Mouse (Mus musculus) adrenal gland, postnatal 4 days (tissue): ENCODE results near the gene Gin1. TPM values are rescaled to one million over a fixed set of nuclear protein-coding genes. Genes with fewer than 3 reads are reported as not detected.
A peak's percentile ranks its signal among the peaks of the same experiment; 100 is the strongest.
"Not testable (repeated sequence)": the region's sequence is repeated elsewhere in the genome, so short reads cannot be mapped to it uniquely, and the experiment has no call there.

Source experiments
- DNase-seq, 2 experiments: peaks; one replicate each; pipeline ENCODE4 v3.0.0; 2021 to 2022; ENCODE audit warnings: low spot score in 2 of 2, mixed read lengths in 2 of 2
- long read RNA-seq, 2 experiments: library from polyadenylated mRNA; stranded (forward); transcript quantifications; one replicate each; pipeline ENCODE4 v2.0.0; 2021
- total RNA-seq, 2 experiments: library from RNA; stranded (reverse); gene quantifications; 2 replicates each; pipeline ENCODE4 v1.2.3; 2021

The Gin1 gene
- 10 to 100 TPM; 13.3 to 16.8 TPM for total RNA-seq
- long read RNA-seq, experiment 1, transcript Gin1-203 (8 exons, 2,046 nt) = major isoform, 7 of 11 reads
- long read RNA-seq, experiment 1, partial matches to known transcripts = 3 of 11 reads
- long read RNA-seq, experiment 1, other reads (novel, unspliced or antisense) = 0 of 11 reads
- long read RNA-seq, experiment 2, transcript Gin1-203 (8 exons, 2,046 nt) = major isoform, 12 of 22 reads
- long read RNA-seq, experiment 2, partial matches to known transcripts = 1 of 22 reads
- long read RNA-seq, experiment 2, other reads (novel, unspliced or antisense) = 3 of 22 reads

GRCm38 (mm10) chr1:97769904-97770753 is at the start of gene Gin1, which contains the start of gene Ppip5k2:
Gene Gin1, plus strand, starts transcription at chr1:97770172.
Gene Ppip5k2, minus strand, starts transcription at chr1:97770411.
- DNase-seq = peak; percentile 87 to 88

- no peak for DNase-seq
Measured at GRCm38 (mm10) chr1:97726730-97727129, 43.2 kb upstream of the Gin1 start.

- no peak for DNase-seq
Measured at GRCm38 (mm10) chr1:97729339-97729738, 40.6 kb upstream of the Gin1 start.

GRCm38 (mm10) chr1:97743063-97743462 is 26.9 kb upstream of the Gin1 start:
- no peak for DNase-seq

GRCm38 (mm10) chr1:97745712-97746111 is 24.3 kb upstream of the Gin1 start:
- DNase-seq = no peak

GRCm38 (mm10) chr1:97746261-97746660 is 23.7 kb upstream of the Gin1 start:
- DNase-seq = no peak

GRCm38 (mm10) chr1:97748163-97748562 is 21.8 kb upstream of the Gin1 start:
- no peak for DNase-seq

- DNase-seq = no peak
Measured at GRCm38 (mm10) chr1:97753216-97753615, 16.8 kb upstream of the Gin1 start.

- no peak for DNase-seq
Measured at GRCm38 (mm10) chr1:97754392-97754791, 15.6 kb upstream of the Gin1 start.

GRCm38 (mm10) chr1:97759841-97760240 is 10.1 kb upstream of the Gin1 start:
- DNase-seq = no peak

- DNase-seq = no peak
Measured at GRCm38 (mm10) chr1:97760598-97760997, 9.4 kb upstream of the Gin1 start.

GRCm38 (mm10) chr1:97761477-97761876 is 8.5 kb upstream of the Gin1 start:
- no peak for DNase-seq

- DNase-seq = not testable (repeated sequence)
Measured at GRCm38 (mm10) chr1:97765712-97766111, 4.3 kb upstream of the Gin1 start.

- DNase-seq = no peak
Measured at GRCm38 (mm10) chr1:97768089-97768488, 1.9 kb upstream of the Gin1 start.

GRCm38 (mm10) chr1:97768906-97769293 is 1.1 kb upstream of the Gin1 start:
- no peak for DNase-seq

- peak in 1 of 2 experiments; percentile 10 for DNase-seq
Measured at GRCm38 (mm10) chr1:97769294-97769903, 573 bp upstream of the Gin1 start.

GRCm38 (mm10) chr1:97771118-97771517 is 1.1 kb downstream of the Gin1 start:
- DNase-seq = no peak

GRCm38 (mm10) chr1:97771727-97772126 is 1.8 kb downstream of the Gin1 start:
- no peak for DNase-seq

- DNase-seq = no peak
Measured at GRCm38 (mm10) chr1:97773362-97773761, 3.4 kb downstream of the Gin1 start.

GRCm38 (mm10) chr1:97773973-97774372 is 4.0 kb downstream of the Gin1 start:
- no peak for DNase-seq

- DNase-seq = no peak
Measured at GRCm38 (mm10) chr1:97781674-97782073, 11.7 kb downstream of the Gin1 start.

- no peak for DNase-seq
Measured at GRCm38 (mm10) chr1:97784928-97785327, 15.0 kb downstream of the Gin1 start.
